Mouse (Mus musculus) spleen, adult 2 months (tissue): ENCODE measurements at regions not wholly inside any gene's neighbourhood (a gene's known extent, or its start where the extent isn't known, plus 50 kb on each side); places are given as distances from the start of the nearest gene placed in this dataset.

Experiments used
- DNase-seq, 2 experiments: peaks; one replicate each; pipeline versions ENCODE4 v3.0.0 to v3.0.0-alpha.2; 2012 to 2021; ENCODE audit warnings: low spot score in 2 of 2, low read depth in 1 of 2
- H3K27ac ChIP-seq: fragments of 200-500 bp; 2 replicates; pipeline ENCODE4 v1.5.1; 2012; ENCODE audit warnings: low read length, inconsistent platforms; ENCODE audit not compliant: insufficient read depth
- H3K27me3 ChIP-seq: fragments of 200-500 bp; 2 replicates; pipeline ENCODE4 v1.6.1; 2012; ENCODE audit warnings: mild to moderate bottlenecking, moderate library complexity, low read length, inconsistent platforms; ENCODE audit not compliant: control insufficient read depth, insufficient read depth
- H3K36me3 ChIP-seq: fragments of 200-500 bp; 2 replicates; pipeline ENCODE4 v1.6.1; 2012; ENCODE audit warnings: mild to moderate bottlenecking, low read length, inconsistent platforms; ENCODE audit not compliant: control insufficient read depth, insufficient read depth
- H3K4me1 ChIP-seq: fragments of 200-500 bp; 2 replicates; pipeline ENCODE4 v1.6.1; 2011; ENCODE audit warnings: inconsistent platforms; ENCODE audit not compliant: control insufficient read depth, insufficient read depth, insufficient read length
- H3K4me3 ChIP-seq: fragments of 200-500 bp; 2 replicates; pipeline ENCODE4 v1.5.1; 2011; ENCODE audit warnings: mild to moderate bottlenecking, inconsistent platforms; ENCODE audit not compliant: insufficient read depth, insufficient read length; ENCODE audit errors: extremely low read depth
- CTCF ChIP-seq: fragments of 200-500 bp; IDR thresholded peaks from 2 replicates; pipeline ENCODE4 v1.5.1; 2011; ENCODE audit warnings: mild to moderate bottlenecking, inconsistent platforms; ENCODE audit not compliant: insufficient read depth, insufficient read length, insufficient replicate concordance; ENCODE audit errors: extremely low read depth
- POLR2A ChIP-seq: fragments of 200-500 bp; IDR thresholded peaks from 2 replicates; pipeline ENCODE4 v1.6.1; 2011; ENCODE audit warnings: low read depth, low read length, inconsistent platforms
- WGBS: fragments of 180-500 bp; shearing (Covaris S2); methylation state at CpG from one replicate; pipeline ENCODE4 v1.1.7; 2018; 5-methylcytosine and 5-hydroxymethylcytosine counted together

DNA sequence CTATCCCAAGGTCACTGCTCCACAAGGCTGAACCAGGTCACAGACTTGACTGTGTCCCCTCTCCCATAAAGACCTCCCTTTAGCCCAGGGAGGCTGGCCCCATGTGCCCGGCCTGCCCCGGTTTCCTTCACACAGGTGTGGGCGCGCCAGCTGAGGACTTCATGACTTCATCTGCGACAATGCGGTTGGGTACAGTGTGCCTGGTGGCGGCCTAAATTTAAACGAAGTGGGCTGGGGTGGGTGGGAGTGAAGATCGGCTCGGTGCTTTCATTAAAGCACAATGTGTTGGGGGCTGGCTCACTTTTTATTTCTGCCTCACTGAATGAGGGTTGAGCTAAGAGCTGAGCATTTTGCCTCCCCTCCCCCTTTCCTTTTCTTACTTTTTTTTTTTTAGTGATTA lies 169.5 kb upstream of the Mrps10 start:
- H3K27ac ChIP-seq, result no peak overlapping the region
- no peaks in the 10 kb centered on the region for H3K36me3 ChIP-seq
- H3K4me3 ChIP-seq, result no peak overlapping the region
- TF ChIP-seq POLR2A (no peak), CTCF (no peak)
- no peak for DNase-seq
- no peaks in the 10 kb centered on the region for H3K27me3 ChIP-seq
- H3K4me1 ChIP-seq, result peaks cover 2% of the 10 kb centered on the region; the same call in 1 of the 2 replicates
- 93% methylated on average over 10 of the region's 10 CpGs for WGBS

DNA sequence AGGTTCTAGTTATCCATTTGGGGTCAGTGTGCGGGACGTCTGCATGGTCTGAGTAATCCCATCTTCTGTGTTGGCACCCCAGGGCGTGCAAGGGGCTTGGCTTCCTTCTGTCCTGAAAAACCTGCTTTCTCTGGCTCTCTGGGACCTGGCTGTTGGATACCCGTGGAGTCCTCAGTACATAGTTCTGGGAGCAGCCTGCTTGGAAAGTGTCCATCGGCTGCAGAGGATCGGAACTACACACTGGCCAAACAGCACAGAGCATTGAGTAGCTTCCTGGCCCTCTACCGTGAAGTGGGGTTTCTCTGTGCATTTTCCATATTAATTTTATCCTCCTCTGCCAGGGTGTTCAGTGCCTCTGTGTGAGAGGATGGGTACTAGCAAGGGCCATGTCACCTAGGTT lies 170.7 kb upstream of the Mrps10 start:
- no peak for DNase-seq
- Histone ChIP-seq H3K27ac (no peak overlapping the region), H3K4me3 (no peak overlapping the region), H3K4me1 (no peaks in the 10 kb centered on the region), H3K27me3 (no peaks in the 10 kb centered on the region), H3K36me3 (no peaks in the 10 kb centered on the region)
- TF ChIP-seq CTCF, result no peak
- TF ChIP-seq POLR2A, result no peak
- 83% methylated on average over 7 of the region's 7 CpGs for WGBS

DNA sequence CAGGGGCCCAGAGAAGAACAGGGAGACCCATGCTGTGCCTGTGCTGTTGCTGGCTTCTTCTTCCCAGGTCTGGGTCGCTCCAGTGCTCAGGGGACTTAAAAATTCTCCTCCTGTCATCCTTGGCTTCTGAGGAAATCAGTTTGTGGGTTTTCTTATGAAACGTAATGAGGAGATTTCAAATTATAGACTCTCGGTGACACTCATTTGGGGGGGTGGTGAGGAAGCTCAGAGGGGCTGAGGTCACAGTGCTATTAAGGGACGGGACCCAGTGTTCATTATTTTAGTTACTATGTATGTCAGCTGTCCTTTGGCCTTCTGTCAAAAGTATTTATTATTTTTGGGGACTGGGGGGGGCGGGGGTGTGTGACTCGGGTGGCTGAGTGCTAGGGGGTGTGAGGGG lies 171.7 kb upstream of the Mrps10 start:
- H3K27me3 ChIP-seq, result no peaks in the 10 kb centered on the region
- no peak overlapping the region for H3K4me3 ChIP-seq
- no peaks in the 10 kb centered on the region for H3K36me3 ChIP-seq
- H3K4me1 ChIP-seq, result no peaks in the 10 kb centered on the region
- TF ChIP-seq POLR2A (no peak), CTCF (no peak)
- DNase-seq, result no peak
- H3K27ac ChIP-seq, result no peak overlapping the region
- WGBS, result 74% methylated on average over 6 of the region's 6 CpGs

DNA sequence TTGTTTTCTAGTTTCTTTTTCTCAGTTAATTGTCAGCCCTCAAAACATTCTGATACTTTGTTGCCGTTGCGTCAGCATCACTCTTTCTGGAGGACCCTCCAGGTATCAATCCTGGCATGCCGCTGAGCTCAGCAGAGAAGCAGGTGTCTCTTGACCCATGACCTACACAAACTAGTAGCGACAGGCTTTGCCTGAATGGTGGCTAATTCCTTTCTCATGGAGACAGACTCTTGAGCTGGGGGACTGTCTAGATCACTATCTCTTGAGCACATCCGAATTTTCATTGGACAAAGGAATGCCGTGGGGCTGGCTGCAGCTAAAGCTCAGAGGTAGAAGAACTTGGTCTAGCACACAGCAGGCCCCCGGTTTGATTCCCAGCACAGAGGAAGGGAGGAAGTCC lies 172.7 kb upstream of the Mrps10 start:
- Histone ChIP-seq H3K27me3 (no peaks in the 10 kb centered on the region), H3K4me3 (no peak overlapping the region), H3K27ac (no peak overlapping the region), H3K4me1 (no peaks in the 10 kb centered on the region), H3K36me3 (no peaks in the 10 kb centered on the region)
- no peak for TF ChIP-seq CTCF
- no peak for TF ChIP-seq POLR2A
- 93% methylated on average over 7 of the region's 7 CpGs for WGBS
- no peak for DNase-seq

DNA sequence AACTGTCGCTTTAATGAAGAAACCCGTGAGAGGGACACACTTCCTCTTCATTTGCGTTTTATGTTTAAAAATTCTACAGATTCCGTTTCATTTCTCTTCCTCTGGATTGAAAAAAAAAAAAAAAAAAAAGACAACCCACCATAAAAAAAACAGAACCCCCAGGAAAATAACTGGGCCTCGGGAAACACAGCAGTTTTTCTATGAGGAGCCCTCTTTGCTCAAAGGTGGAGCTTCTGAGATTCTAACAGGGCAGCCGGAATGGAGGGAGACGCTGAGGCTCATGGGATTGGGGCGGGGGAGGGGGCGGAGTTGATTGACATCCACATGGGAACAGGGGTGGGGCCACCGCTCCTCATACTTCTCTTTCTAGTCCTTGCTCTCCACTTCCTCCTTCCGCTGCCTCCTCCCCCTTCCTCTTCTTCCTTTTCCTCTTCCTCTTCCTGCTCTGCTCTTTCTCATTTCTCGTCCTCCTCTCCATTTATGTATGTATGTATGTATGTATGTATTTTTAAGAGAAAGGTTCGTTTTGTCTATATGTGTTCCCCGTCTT lies 174.1 kb upstream of the Mrps10 start:
- WGBS, result 83% methylated on average over 14 of the region's 14 CpGs
- H3K27ac ChIP-seq, result no peak overlapping the region
- no peak for DNase-seq
- no peaks in the 10 kb centered on the region for H3K36me3 ChIP-seq
- TF ChIP-seq CTCF (no peak), POLR2A (no peak)
- no peak overlapping the region for H3K4me3 ChIP-seq
- H3K27me3 ChIP-seq, result no peaks in the 10 kb centered on the region
- no peaks in the 10 kb centered on the region for H3K4me1 ChIP-seq

DNA sequence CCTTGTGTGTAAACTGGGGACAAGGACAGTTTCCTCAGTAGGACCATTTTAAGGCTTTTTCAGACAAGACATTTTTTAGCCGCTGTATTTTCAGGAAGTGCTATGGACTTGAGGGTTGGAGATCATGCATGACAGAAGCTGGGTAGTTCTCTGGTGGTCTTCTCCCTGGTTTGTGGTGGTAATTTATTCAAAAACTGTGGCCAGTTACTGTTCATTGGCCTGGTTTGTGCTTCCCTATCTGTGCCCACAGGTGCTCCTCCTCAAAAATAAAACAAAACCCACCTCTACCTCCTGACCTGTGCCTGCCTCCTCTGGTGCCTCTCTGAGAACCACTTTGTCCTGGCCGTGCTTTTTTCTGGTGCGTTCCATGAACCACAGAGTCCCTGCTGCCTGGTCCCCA lies 177.3 kb upstream of the Mrps10 start:
- Histone ChIP-seq H3K4me1 (no peaks in the 10 kb centered on the region), H3K4me3 (no peak overlapping the region), H3K27me3 (no peaks in the 10 kb centered on the region), H3K36me3 (no peaks in the 10 kb centered on the region), H3K27ac (no peak overlapping the region)
- TF ChIP-seq CTCF, result no peak
- TF ChIP-seq POLR2A, result no peak
- WGBS, result 47% methylated on average over 3 of the region's 3 CpGs
- DNase-seq, result no peak

DNA sequence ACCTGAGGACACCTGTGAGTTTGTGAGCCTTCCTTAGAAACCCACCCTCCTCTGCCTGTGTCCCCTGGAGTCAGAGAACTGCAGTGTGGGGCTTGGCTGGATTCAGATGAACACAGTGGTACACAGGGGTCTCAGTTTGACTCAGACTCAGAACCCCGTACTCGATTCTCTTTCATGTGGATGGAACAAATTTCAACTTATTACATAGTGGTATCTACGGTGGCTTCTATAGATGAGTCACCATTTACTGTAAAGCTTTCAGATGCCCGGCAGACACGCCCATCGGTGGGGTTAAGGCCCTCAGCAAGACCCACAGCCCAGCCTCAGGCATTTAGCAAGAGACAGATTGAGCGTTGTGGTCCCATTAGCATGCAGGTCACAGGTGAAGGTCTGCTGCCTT lies 178.9 kb upstream of the Mrps10 start:
- no peak for DNase-seq
- Histone ChIP-seq H3K27me3 (no peaks in the 10 kb centered on the region), H3K4me3 (no peak overlapping the region), H3K36me3 (no peaks in the 10 kb centered on the region), H3K4me1 (no peaks in the 10 kb centered on the region), H3K27ac (no peak overlapping the region)
- 76% methylated on average over 7 of the region's 7 CpGs for WGBS
- no peak for TF ChIP-seq POLR2A
- TF ChIP-seq CTCF, result no peak
